Mouse (Mus musculus): ENCODE measurements around the gene Trim61.

Trim61 gene

GRCm38 (mm10) chr8:64983150-64983897 lies 35.0 kb downstream of the Trim61 start:
- DNase-seq = no peak
